Mouse (Mus musculus) spleen, adult 2 months (tissue): ENCODE data around the gene Rgs10. TPM values are rescaled to one million over a fixed set of nuclear protein-coding genes. Genes with fewer than 3 reads are reported as not detected.

Source experiments
- DNase-seq, 2 experiments: peaks; one replicate each; pipeline versions ENCODE4 v3.0.0 to v3.0.0-alpha.2; 2012 to 2021; ENCODE audit warnings: low spot score in 2 of 2, low read depth in 1 of 2
- H3K27ac ChIP-seq: fragments of 200-500 bp; 2 replicates; pipeline ENCODE4 v1.5.1; 2012; ENCODE audit warnings: low read length, inconsistent platforms; ENCODE audit not compliant: insufficient read depth
- H3K27me3 ChIP-seq: fragments of 200-500 bp; 2 replicates; pipeline ENCODE4 v1.6.1; 2012; ENCODE audit warnings: mild to moderate bottlenecking, moderate library complexity, low read length, inconsistent platforms; ENCODE audit not compliant: control insufficient read depth, insufficient read depth
- H3K36me3 ChIP-seq: fragments of 200-500 bp; 2 replicates; pipeline ENCODE4 v1.6.1; 2012; ENCODE audit warnings: mild to moderate bottlenecking, low read length, inconsistent platforms; ENCODE audit not compliant: control insufficient read depth, insufficient read depth
- H3K4me1 ChIP-seq: fragments of 200-500 bp; 2 replicates; pipeline ENCODE4 v1.6.1; 2011; ENCODE audit warnings: inconsistent platforms; ENCODE audit not compliant: control insufficient read depth, insufficient read depth, insufficient read length
- H3K4me3 ChIP-seq: fragments of 200-500 bp; 2 replicates; pipeline ENCODE4 v1.5.1; 2011; ENCODE audit warnings: mild to moderate bottlenecking, inconsistent platforms; ENCODE audit not compliant: insufficient read depth, insufficient read length; ENCODE audit errors: extremely low read depth
- CTCF ChIP-seq: fragments of 200-500 bp; IDR thresholded peaks from 2 replicates; pipeline ENCODE4 v1.5.1; 2011; ENCODE audit warnings: mild to moderate bottlenecking, inconsistent platforms; ENCODE audit not compliant: insufficient read depth, insufficient read length, insufficient replicate concordance; ENCODE audit errors: extremely low read depth
- POLR2A ChIP-seq: fragments of 200-500 bp; IDR thresholded peaks from 2 replicates; pipeline ENCODE4 v1.6.1; 2011; ENCODE audit warnings: low read depth, low read length, inconsistent platforms
- WGBS: fragments of 180-500 bp; shearing (Covaris S2); methylation state at CpG from one replicate; pipeline ENCODE4 v1.1.7; 2018; 5-methylcytosine and 5-hydroxymethylcytosine counted together
- polyA plus RNA-seq: library from polyadenylated mRNA; depleted of rRNA; stranded (reverse); fragments of >200 nt; gene quantifications from 2 replicates; pipeline ENCODE4 v1.2.3, GENCODE M21; 2012

The Rgs10 gene
- polyA plus RNA-seq, 1 experiment: 21.6 TPM

- no peak for DNase-seq
- no peaks in the 10 kb centered on the region for H3K27me3 ChIP-seq
- WGBS: 43% methylated on average over 2 of the region's 2 CpGs
- no peaks in the 10 kb centered on the region for H3K36me3 ChIP-seq
- H3K4me1 ChIP-seq: peaks cover 66% of the 10 kb centered on the region
- no peak overlapping the region for H3K4me3 ChIP-seq
- TF ChIP-seq CTCF: no peak
- no peak for TF ChIP-seq POLR2A
- peak overlapping the region; percentile 60 for H3K27ac ChIP-seq
Observed at GRCm38 (mm10) chr7:128381001-128381400, 37.6 kb downstream of the Rgs10 start.

GRCm38 (mm10) chr7:128379162-128379805 is 39.3 kb downstream of the Rgs10 start:
- Histone ChIP-seq H3K36me3 (no peaks in the 10 kb centered on the region), H3K27me3 (no peaks in the 10 kb centered on the region), H3K4me3 (no peak overlapping the region), H3K27ac (peak overlapping the region; percentile 16), H3K4me1 (peaks cover 76% of the 10 kb centered on the region)
- DNase-seq: no peak
- WGBS: 48% methylated on average over 16 of the region's 16 CpGs
- TF ChIP-seq CTCF: no peak
- TF ChIP-seq POLR2A: no peak

DNA sequence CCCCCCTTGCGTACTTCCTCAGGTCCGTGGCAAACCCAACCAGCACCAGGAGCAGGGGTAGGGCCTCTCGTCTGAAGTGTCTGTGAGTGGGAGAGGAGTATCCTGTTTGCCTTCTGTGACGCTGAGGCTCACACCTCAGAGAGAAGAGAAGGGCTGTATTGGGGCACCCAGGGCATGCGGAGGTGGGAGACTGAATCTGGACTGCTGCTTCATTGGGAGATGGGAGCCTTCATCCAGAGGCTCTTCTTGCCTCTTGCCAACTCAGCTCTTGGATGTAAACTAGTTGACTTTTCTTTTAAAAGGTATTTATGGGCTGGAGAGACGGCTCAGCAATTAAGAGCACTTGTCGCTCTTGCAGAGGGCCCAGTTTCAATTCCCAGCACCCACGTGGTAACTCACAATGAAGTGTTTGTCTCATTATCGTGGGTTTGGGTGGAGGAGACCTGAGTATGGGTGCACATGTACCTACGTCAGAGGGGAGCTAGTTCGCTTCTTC is 42.3 kb downstream of the Rgs10 start:
- no peaks in the 10 kb centered on the region for H3K27me3 ChIP-seq
- no peak for DNase-seq
- H3K36me3 ChIP-seq: no peaks in the 10 kb centered on the region
- WGBS: 61% methylated on average over 11 of the region's 11 CpGs
- peaks cover 54% of the 10 kb centered on the region for H3K4me1 ChIP-seq
- TF ChIP-seq CTCF (no peak), POLR2A (no peak)
- H3K27ac ChIP-seq: peak overlapping the region; percentile 55
- no peak overlapping the region for H3K4me3 ChIP-seq

GRCm38 (mm10) chr7:128374156-128374555 is 44.4 kb downstream of the Rgs10 start:
- H3K27ac ChIP-seq: peak overlapping the region; percentile 58; the same call in 1 of the 2 replicates
- no peaks in the 10 kb centered on the region for H3K27me3 ChIP-seq
- peaks cover 40% of the 10 kb centered on the region for H3K4me1 ChIP-seq
- TF ChIP-seq CTCF (no peak), POLR2A (no peak)
- H3K36me3 ChIP-seq: no peaks in the 10 kb centered on the region
- no peak overlapping the region for H3K4me3 ChIP-seq
- 71% methylated on average over 11 of the region's 11 CpGs for WGBS
- DNase-seq: no peak

DNA sequence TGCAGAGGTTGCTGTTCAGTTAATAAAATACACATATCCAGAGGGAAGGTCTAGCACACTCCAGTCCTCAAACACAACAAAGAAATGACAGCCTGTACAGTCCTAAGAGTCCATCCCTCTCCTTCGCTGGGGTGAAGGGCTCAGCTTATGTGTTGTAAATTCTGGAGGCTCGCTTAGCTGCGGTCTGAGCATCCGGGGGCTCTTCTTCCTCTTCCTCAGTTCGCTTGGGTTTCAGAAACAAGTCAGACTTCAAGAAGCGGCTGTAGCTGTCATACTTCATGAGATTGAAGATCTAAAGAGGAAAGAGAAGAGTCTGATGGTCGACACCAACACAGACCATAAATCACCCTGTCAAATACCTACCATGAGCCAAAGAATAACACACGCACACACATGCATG is 44.8 kb downstream of the Rgs10 start:
- Histone ChIP-seq H3K36me3 (no peaks in the 10 kb centered on the region), H3K27me3 (no peaks in the 10 kb centered on the region), H3K27ac (peak overlapping the region; percentile 58; the same call in 1 of the 2 replicates), H3K4me1 (peaks cover 38% of the 10 kb centered on the region), H3K4me3 (no peak overlapping the region)
- TF ChIP-seq CTCF: no peak
- DNase-seq: no peak
- WGBS: 47% methylated on average over 8 of the region's 8 CpGs

DNA sequence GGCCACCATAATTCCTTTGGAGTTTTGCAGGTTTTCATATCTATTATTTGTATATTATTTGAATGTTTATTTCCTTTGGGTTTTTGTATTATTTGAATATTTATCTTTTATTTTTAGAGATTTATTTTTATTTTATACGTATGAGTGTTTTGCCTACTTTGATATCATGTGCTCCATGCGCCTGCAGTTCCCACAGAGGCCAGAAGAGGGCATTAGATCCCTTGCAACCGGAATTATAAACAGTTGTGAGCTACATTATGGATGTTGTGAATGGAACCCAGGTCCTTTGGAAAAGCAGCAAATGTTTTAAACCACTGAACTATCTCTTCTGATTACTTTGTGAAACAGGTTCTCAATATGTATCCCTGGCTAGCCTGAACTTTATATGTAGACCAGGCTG is 46.2 kb downstream of the Rgs10 start:
- Histone ChIP-seq H3K36me3 (no peaks in the 10 kb centered on the region), H3K4me1 (peaks cover 36% of the 10 kb centered on the region), H3K27me3 (no peaks in the 10 kb centered on the region), H3K27ac (no peak overlapping the region), H3K4me3 (no peak overlapping the region)
- peak in 1 of 2 experiments; percentile 57 for DNase-seq
- 54% methylated on average over 3 of the region's 3 CpGs for WGBS
- no peak for TF ChIP-seq POLR2A
- TF ChIP-seq CTCF: peak; percentile 58; the same call in 1 of the 2 replicates

DNA sequence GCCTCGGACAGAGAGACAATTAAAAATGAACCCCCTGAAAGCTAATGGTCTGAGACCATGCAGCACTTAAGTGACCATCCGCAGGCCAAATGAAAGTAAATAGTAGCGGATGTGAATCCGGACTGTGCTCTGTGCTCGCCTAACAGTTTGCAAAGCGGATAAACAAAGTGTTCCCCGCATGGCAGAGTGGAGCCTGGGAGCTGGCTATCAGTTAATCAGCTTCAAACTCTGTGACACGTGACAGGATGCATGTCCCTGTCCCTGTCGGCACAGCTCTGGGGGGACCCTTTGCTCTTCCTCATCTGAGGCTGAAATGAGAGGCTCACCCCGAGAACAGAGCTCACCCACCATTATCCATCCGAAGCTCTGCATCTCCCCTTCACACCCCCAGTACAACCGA is 49.2 kb downstream of the Rgs10 start:
- Histone ChIP-seq H3K4me1 (peaks cover 12% of the 10 kb centered on the region), H3K27ac (no peak overlapping the region), H3K36me3 (no peaks in the 10 kb centered on the region), H3K4me3 (no peak overlapping the region), H3K27me3 (no peaks in the 10 kb centered on the region)
- WGBS: 71% methylated on average over 12 of the region's 12 CpGs
- TF ChIP-seq CTCF (no peak), POLR2A (no peak)
- no peak for DNase-seq
